Mouse (Mus musculus) bone marrow, adult 2 months (tissue): Measurements from ENCODE around the gene Tbx21.

ENCODE experiments used
- CTCF ChIP-seq: fragments of 200-500 bp; IDR thresholded peaks from 2 replicates; pipeline ENCODE4 v1.5.1; 2011; ENCODE audit warnings: low read length, control low read depth; ENCODE audit not compliant: control insufficient read depth, insufficient read depth
- POLR2A ChIP-seq: fragments of 200-500 bp; IDR thresholded peaks from 2 replicates; pipeline ENCODE4 v1.6.1; 2011; ENCODE audit warnings: low read depth, mild to moderate bottlenecking, control low read depth, low read length, borderline replicate concordance; ENCODE audit not compliant: control insufficient read depth

- TF ChIP-seq POLR2A, result no peak
- TF ChIP-seq CTCF, result no peak
These were observed 49.4 kb downstream of the Tbx21 start for GRCm38 (mm10) chr11:97065538-97066295.
